In genomic region chr11:77196181-77197143, GRCm38 (mm10) we compare ENCODE assay signal across 9 mouse cellular contexts. TPM values are rescaled to one million over a fixed set of nuclear protein-coding genes. Genes with fewer than 3 reads are reported as not detected.
DNase-seq lines count a peak whose midpoint lies in the region; ATAC-seq and TF ChIP-seq lines count a peak whose summit lies in the region.
"Had no signal": no experiment of that assay in that cellular context is flagged by ENCODE, and none has a peak within 500 bp of the region (broad histone marks: within the 10 kb centered on the region; RNA-seq: fewer than 3 reads in every experiment).

No protein-coding gene starts in this region.

- no peaks in the 10 kb centered on the region for H3K27me3 ChIP-seq in MEL (ENCODE audit: control insufficient read depth in 1 of 2, insufficient read depth in 2 of 2, low read length in 2 of 2)
- H3K27me3 ChIP-seq in kidney, embryonic 15.5 days = no peaks in the 10 kb centered on the region
- H3K27me3 ChIP-seq in forebrain, embryonic 15.5 days = no peaks in the 10 kb centered on the region
- H3K27me3 ChIP-seq: embryonic facial prominence, embryonic 12.5 days; lung, embryonic 15.5 days had no signal

- H3K9ac ChIP-seq in MEL (ENCODE audit: control insufficient read depth, low read depth, low read length, poor library complexity, severe bottlenecking) = no peak overlapping the region
- no peak overlapping the region for H3K9ac ChIP-seq in kidney, embryonic 15.5 days
- H3K9ac ChIP-seq in forebrain, embryonic 15.5 days (replicated peaks) = no peak overlapping the region
- H3K9ac ChIP-seq: embryonic facial prominence, embryonic 12.5 days; lung, embryonic 15.5 days had no signal

- ATAC-seq in kidney, embryonic 15.5 days (replicated peaks; ENCODE audit: low FRiP score) = no peak
- ATAC-seq in forebrain, embryonic 15.5 days (replicated peaks) = no peak

- no peak for TF ChIP-seq CTCF in MEL (IDR thresholded peaks at IDR 0.05 in 2 of 3, conservative IDR thresholded peaks at IDR 0.05 in 1 of 3; ENCODE audit: control insufficient read depth in 1 of 3, insufficient read depth in 1 of 3, low read depth in 2 of 3, low read length in 3 of 3, poor library complexity in 1 of 3, severe bottlenecking in 1 of 3)

- peak; percentile 44 to 50 for DNase-seq in B cell, adult 2 months
- DNase-seq in MEL (ENCODE audit: low read depth, low spot score) = peak; percentile 75
- DNase-seq in lung, postnatal 4 days = peak; percentile 61 to 63
- no peak for DNase-seq in neural tube, embryonic 10.5 days (ENCODE audit: extremely low spot score, low spot score)
- no peak for DNase-seq in layer of hippocampus, postnatal 25 days (ENCODE audit: extremely low spot score in 1 of 2, low spot score in 1 of 2)

- peaks cover 0 to 31% of the 10 kb centered on the region in 2 experiments; a peak in 2 of 4 replicates for H3K36me3 ChIP-seq in MEL (ENCODE audit: control insufficient read depth in 1 of 2, insufficient read depth in 2 of 2, low read length in 2 of 2)
- H3K36me3 ChIP-seq in kidney, embryonic 15.5 days = no peaks in the 10 kb centered on the region
- no peaks in the 10 kb centered on the region for H3K36me3 ChIP-seq in forebrain, embryonic 15.5 days
- H3K36me3 ChIP-seq: embryonic facial prominence, embryonic 12.5 days; lung, embryonic 15.5 days had no signal

- 0 out of 2 replicates have a peak overlapping the region, but pooled peaks have one; percentile 23 for H3K4me2 ChIP-seq in kidney, embryonic 15.5 days
- H3K4me2 ChIP-seq in forebrain, embryonic 15.5 days (replicated peaks) = no peak overlapping the region
- H3K4me2 ChIP-seq: embryonic facial prominence, embryonic 12.5 days; lung, embryonic 15.5 days had no signal

- no peaks in the 10 kb centered on the region for H3K9me3 ChIP-seq in MEL (replicated peaks; ENCODE audit: insufficient read depth, low read length)
- H3K9me3 ChIP-seq in kidney, embryonic 15.5 days (replicated peaks) = no peaks in the 10 kb centered on the region
- H3K9me3 ChIP-seq in forebrain, embryonic 15.5 days = no peaks in the 10 kb centered on the region
- H3K9me3 ChIP-seq: embryonic facial prominence, embryonic 12.5 days; lung, embryonic 15.5 days had no signal

- WGBS in kidney, embryonic 15.5 days = 38% methylated on average over 4 of the region's 4 CpGs
- WGBS in forebrain, embryonic 15.5 days = 31% methylated on average over 4 of the region's 4 CpGs

- TF ChIP-seq POLR2A in MEL (IDR thresholded peaks at IDR 0.05; ENCODE audit: control insufficient read depth in 1 of 2, insufficient read depth in 1 of 2, low read depth in 1 of 2, low read length in 2 of 2, poor library complexity in 1 of 2) = no peak

- TF ChIP-seq EP300 in MEL (IDR thresholded peaks at IDR 0.05; ENCODE audit: low read depth in 1 of 2, low read length in 2 of 2) = peak; percentile 43 to 58; a peak in 3 of 4 replicates

- no peak for TF ChIP-seq RAD21 in MEL (IDR thresholded peaks at IDR 0.05; ENCODE audit: low read depth, low read length)

- no peak overlapping the region for H3K4me3 ChIP-seq in MEL (ENCODE audit: control insufficient read depth in 1 of 2, insufficient read depth in 1 of 2, low read depth in 2 of 2, low read length in 2 of 2)
- H3K4me3 ChIP-seq in kidney, embryonic 15.5 days (replicated peaks) = no peak overlapping the region
- H3K4me3 ChIP-seq in forebrain, embryonic 15.5 days = no peak overlapping the region
- H3K4me3 ChIP-seq: embryonic facial prominence, embryonic 12.5 days; lung, embryonic 15.5 days had no signal

- peaks cover 8 to 26% of the 10 kb centered on the region in 2 experiments for H3K4me1 ChIP-seq in MEL (ENCODE audit: control insufficient read depth in 1 of 2, insufficient read depth in 2 of 2, low read length in 2 of 2)
- H3K4me1 ChIP-seq in kidney, embryonic 15.5 days = peaks cover 31% of the 10 kb centered on the region
- H3K4me1 ChIP-seq in forebrain, embryonic 15.5 days = peaks cover 30% of the 10 kb centered on the region

- no peak overlapping the region for H3K27ac ChIP-seq in MEL (ENCODE audit: control insufficient read depth, low read depth, low read length)
- peak overlapping the region; percentile 89 for H3K27ac ChIP-seq in kidney, embryonic 15.5 days
- H3K27ac ChIP-seq in forebrain, embryonic 15.5 days (replicated peaks) = no peak overlapping the region
- H3K27ac ChIP-seq: embryonic facial prominence, embryonic 12.5 days; lung, embryonic 15.5 days had no signal

- H3K79me2 ChIP-seq in MEL (ENCODE audit: control insufficient read depth, insufficient read depth, low read length, poor library complexity) = no peaks in the 10 kb centered on the region

TF ChIP-seq in MEL, 35 proteins besides CTCF, POLR2A, EP300 and RAD21:
- TF ChIP-seq SMC3 (IDR thresholded peaks at IDR 0.05; ENCODE audit: low read depth, low read length) (no peak), ZKSCAN1 (IDR thresholded peaks at IDR 0.05; ENCODE audit: low read depth, low read length) (no peak), MEF2A (IDR thresholded peaks at IDR 0.05; ENCODE audit: extremely low read depth, insufficient replicate concordance, low read depth, low read length, poor library complexity, severe bottlenecking) (no peak), MYC (IDR thresholded peaks at IDR 0.05; ENCODE audit: low read depth, low read length) (0 out of 2 replicates have a peak, but pooled peaks have one; percentile 53), MAZ (IDR thresholded peaks at IDR 0.05; ENCODE audit: low read depth, low read length) (0 out of 2 replicates have a peak, but pooled peaks have one; percentile 21), TBP (IDR thresholded peaks at IDR 0.05; ENCODE audit: low read depth, low read length) (no peak), ZC3H11A (IDR thresholded peaks at IDR 0.05; ENCODE audit: low read depth, low read length) (no peak), SIN3A (IDR thresholded peaks at IDR 0.05; ENCODE audit: low read length) (0 out of 2 replicates have a peak, but pooled peaks have one; percentile 32), UBTF (IDR thresholded peaks at IDR 0.05; ENCODE audit: borderline replicate concordance, insufficient read depth, low read depth, low read length) (no peak), RCOR1 (IDR thresholded peaks at IDR 0.05; ENCODE audit: low read depth, low read length) (no peak), ELF1 (IDR thresholded peaks at IDR 0.05; ENCODE audit: low read depth, low read length) (peak; percentile 68), E2F4 (IDR thresholded peaks at IDR 0.05; ENCODE audit: borderline replicate concordance, low read depth, low read length) (no peak), GABPA (IDR thresholded peaks at IDR 0.05; ENCODE audit: low read depth, low read length) (no peak), MAX (IDR thresholded peaks at IDR 0.05; ENCODE audit: low read length) (no peak)

RNA-seq across cellular contexts. Expression of gene Efcab5, which starts 7.7 kb away (rescaled TPM):
- total RNA-seq in MEL (2012; rRNA removed) = 0.23 and 0.27 TPM in 2 replicates
- under 1 TPM in 1 of 2 experiments, not detected in 1; 0.29 TPM for polyA plus RNA-seq in MEL (2012; ENCODE audit: insufficient read depth in 1 of 2, insufficient read length in 2 of 2, low read depth in 1 of 2, low replicate concordance in 2 of 2, missing spikeins in 1 of 2)
- polyA plus RNA-seq in kidney, embryonic 15.5 days (2015; fragmentation: Nextera tagmentation; extraction: Ambion mirVana) = 0.08 and 0.18 TPM in 2 replicates
- 0.59 and 0.77 TPM in 2 replicates for polyA plus RNA-seq in forebrain, embryonic 15.5 days (2015; fragmentation: Nextera tagmentation; extraction: Ambion mirVana)
- 1 to 10 TPM; 3.1 to 4.0 TPM for total RNA-seq in layer of hippocampus, postnatal 25 days (2021)

RNA-seq across cellular contexts. Expression of gene Ssh2, which starts 19.6 kb away (rescaled TPM):
- 6.3 and 9.7 TPM in 2 replicates for total RNA-seq in MEL (2012; rRNA removed)
- 10 to 100 TPM; 16.5 to 29.2 TPM for polyA plus RNA-seq in MEL (2012; ENCODE audit: insufficient read depth in 1 of 2, insufficient read length in 2 of 2, low read depth in 1 of 2, low replicate concordance in 2 of 2, missing spikeins in 1 of 2)
- polyA plus RNA-seq in kidney, embryonic 15.5 days (2015; fragmentation: Nextera tagmentation; extraction: Ambion mirVana) = 8.1 and 9.1 TPM in 2 replicates
- 18.0 and 20.1 TPM in 2 replicates for polyA plus RNA-seq in forebrain, embryonic 15.5 days (2015; fragmentation: Nextera tagmentation; extraction: Ambion mirVana)
- total RNA-seq in layer of hippocampus, postnatal 25 days (2021) = 10 to 100 TPM; 31.9 to 37.5 TPM

Comparison
In these comparisons a context has a peak if more than half of its experiments do, and no peak if none do; other contexts are left out.
1. DNase-seq: peak in B cell, adult 2 months (2 of 2), MEL (single experiment) and lung, postnatal 4 days (2 of 2); none in neural tube, embryonic 10.5 days (single experiment) and layer of hippocampus, postnatal 25 days (0 of 2).